Mouse (Mus musculus) lung, embryonic 14.5 days (tissue): ENCODE measurements around the gene Gm7075. TPM values are rescaled to one million over a fixed set of nuclear protein-coding genes. Genes with fewer than 3 reads are reported as not detected.
"Not testable (repeated sequence)": the region's sequence is repeated elsewhere in the genome, so short reads cannot be mapped to it uniquely, and the experiment has no call there.

ENCODE experiments used
- ATAC-seq: fragments of 200-750 bp; cut with Nextera tagmentation; 2 replicates; pipeline ENCODE4 v1.8.0; 2017; ENCODE audit warnings: mild to moderate bottlenecking, moderate TSS enrichment, moderate library complexity; ENCODE audit not compliant: insufficient read depth
- DNase-seq: peaks from one replicate; pipeline ENCODE4 v3.0.0-alpha.2; 2015
- H3K27ac ChIP-seq: fragments of 300-500 bp; sonication (generic); 2 replicates; pipeline ENCODE4 v1.5.1; 2014; ENCODE audit warnings: low read depth, mild to moderate bottlenecking, moderate library complexity
- H3K27me3 ChIP-seq: fragments of 300-500 bp; sonication (generic); 2 replicates; pipeline ENCODE4 v1.6.1; 2014; ENCODE audit warnings: low read length, control low read depth; ENCODE audit not compliant: insufficient read depth
- H3K36me3 ChIP-seq: fragments of 300-500 bp; sonication (generic); 2 replicates; pipeline ENCODE4 v1.6.1; 2014; ENCODE audit warnings: control low read depth; ENCODE audit not compliant: insufficient read depth
- H3K4me1 ChIP-seq: fragments of 300-500 bp; sonication (generic); 2 replicates; pipeline ENCODE4 v1.6.1; 2014; ENCODE audit warnings: antibody characterized with exemption, control low read depth; ENCODE audit not compliant: insufficient read depth
- H3K4me2 ChIP-seq: fragments of 300-500 bp; sonication (generic); 2 replicates; pipeline ENCODE4 v1.6.1; 2014; ENCODE audit warnings: mild to moderate bottlenecking
- H3K4me3 ChIP-seq: fragments of 300-500 bp; sonication (generic); 2 replicates; pipeline ENCODE4 v1.5.1; 2014; ENCODE audit warnings: low read depth, low read length
- H3K9ac ChIP-seq: fragments of 300-500 bp; sonication (generic); 2 replicates; pipeline ENCODE4 v1.6.1; 2014
- H3K9me3 ChIP-seq: fragments of 300-500 bp; sonication (generic); 2 replicates; pipeline ENCODE4 v1.6.1; 2016; ENCODE audit warnings: low read depth, low read length, control low read depth
- CTCF ChIP-seq: IDR thresholded peaks from 2 replicates; pipeline ENCODE4 v1.5.1; 2016; ENCODE audit warnings: antibody characterized with exemption, low read depth
- WGBS: fragments of 180-500 bp; shearing (Covaris S2); extraction: QIAGEN DNeasy Blood & Tissue Kit; methylation state at CpG from one replicate; pipeline ENCODE4 v1.1.7; 2014; 5-methylcytosine and 5-hydroxymethylcytosine counted together
- polyA plus RNA-seq: library from polyadenylated mRNA; unstranded; fragments of >200 nt; fragmentation: Nextera tagmentation; extraction: Ambion mirVana; gene quantifications from 2 replicates; pipeline ENCODE4 v1.2.1, GENCODE M21; 2014

The Gm7075 gene
- not detected in 2 replicates for polyA plus RNA-seq

GRCm38 (mm10) chr10:63421739-63422735 lies at the start of gene Gm7075:
Gene Gm7075, minus strand, starts transcription at chr10:63421789.
- H3K9ac ChIP-seq: no peak within 1 kb of the TSS
- TF ChIP-seq CTCF: peak; percentile 68
- H3K4me2 ChIP-seq: no peak within 1 kb of the TSS
- no peaks in the 10 kb centered on the region for H3K27me3 ChIP-seq
- H3K36me3 ChIP-seq: no peaks in the 10 kb centered on the region
- no peak within 1 kb of the TSS for H3K4me3 ChIP-seq
- no peak for ATAC-seq
- no peak within 1 kb of the TSS for H3K27ac ChIP-seq
- no peaks in the 10 kb centered on the region for H3K9me3 ChIP-seq
- WGBS: 86% methylated on average over 18 of the region's 18 CpGs
- peak; percentile 64 for DNase-seq
- H3K4me1 ChIP-seq: no peaks in the 10 kb centered on the region

GRCm38 (mm10) chr10:63460935-63461334 lies 39.3 kb upstream of the Gm7075 start:
- no peak overlapping the region for H3K4me2 ChIP-seq
- TF ChIP-seq CTCF: no peak
- no peaks in the 10 kb centered on the region for H3K4me1 ChIP-seq
- H3K27me3 ChIP-seq: no peaks in the 10 kb centered on the region
- no peak overlapping the region for H3K9ac ChIP-seq
- ATAC-seq (no peak), DNase-seq (no peak)
- H3K27ac ChIP-seq: no peak overlapping the region
- no peaks in the 10 kb centered on the region for H3K36me3 ChIP-seq
- H3K9me3 ChIP-seq: no peaks in the 10 kb centered on the region
- no peak overlapping the region for H3K4me3 ChIP-seq
- 56% methylated on average over 5 of the region's 5 CpGs for WGBS

DNA sequence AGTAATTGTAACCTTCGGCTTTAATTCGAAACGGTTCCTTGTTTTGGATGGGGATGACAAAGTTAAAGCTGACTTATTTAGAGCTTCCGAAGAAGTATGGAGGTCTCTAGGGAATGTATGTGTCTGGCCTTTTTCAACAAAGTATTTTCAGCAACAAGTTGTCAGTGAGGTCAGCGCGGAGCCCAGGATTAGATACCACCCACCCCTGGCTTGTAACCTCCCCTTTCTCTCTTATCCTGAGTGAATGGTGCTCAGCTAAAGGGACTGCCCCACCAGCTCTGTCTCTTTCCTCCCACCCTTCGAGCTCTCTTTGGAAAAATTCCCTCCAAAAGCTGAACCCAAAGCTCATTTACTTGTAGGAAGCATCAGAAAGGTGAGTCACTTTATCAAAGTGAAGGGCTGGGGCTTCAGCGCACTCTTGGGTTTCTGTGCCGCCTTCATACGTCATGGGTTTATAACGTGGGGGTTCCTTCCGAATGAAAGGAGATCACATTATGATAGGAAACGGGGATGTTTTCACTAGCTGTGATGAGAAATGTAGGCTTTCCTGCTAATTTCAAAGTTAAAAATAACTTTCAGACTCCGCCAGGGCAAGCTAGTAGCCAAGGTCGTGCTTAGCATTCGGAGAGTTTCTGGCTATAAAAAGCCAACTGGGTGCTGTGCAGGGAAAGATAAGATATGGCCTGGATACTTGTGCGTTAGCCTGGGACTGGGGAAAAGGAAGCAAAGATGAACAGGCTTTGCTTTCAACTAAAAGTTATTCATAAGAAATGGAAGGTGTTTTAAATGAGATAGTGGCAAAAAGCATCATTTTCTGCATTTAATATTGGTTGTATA lies 35.9 kb upstream of the Gm7075 start:
- DNase-seq (peak; percentile 8), ATAC-seq (no peak; the same call in 1 of the 2 replicates)
- Histone ChIP-seq H3K27ac (peak overlapping the region; percentile 24; the same call in 1 of the 2 replicates), H3K9me3 (no peaks in the 10 kb centered on the region), H3K4me1 (no peaks in the 10 kb centered on the region), H3K4me2 (peak overlapping the region; percentile 29; the same call in 1 of the 2 replicates), H3K9ac (no peak overlapping the region), H3K4me3 (peak overlapping the region; percentile 8; the same call in 1 of the 2 replicates), H3K36me3 (no peaks in the 10 kb centered on the region), H3K27me3 (no peaks in the 10 kb centered on the region)
- no peak for TF ChIP-seq CTCF
- WGBS: 59% methylated on average over 17 of the region's 17 CpGs

- no peaks in the 10 kb centered on the region for H3K4me1 ChIP-seq
- no peak overlapping the region for H3K27ac ChIP-seq
- no peaks in the 10 kb centered on the region for H3K27me3 ChIP-seq
- no peak for TF ChIP-seq CTCF
- H3K9ac ChIP-seq: no peak overlapping the region
- DNase-seq (peak; percentile 46), ATAC-seq (no peak)
- no peaks in the 10 kb centered on the region for H3K9me3 ChIP-seq
- H3K4me2 ChIP-seq: no peak overlapping the region
- 57% methylated on average over 8 of the region's 8 CpGs for WGBS
- H3K4me3 ChIP-seq: no peak overlapping the region
- no peaks in the 10 kb centered on the region for H3K36me3 ChIP-seq
Observed at GRCm38 (mm10) chr10:63455110-63455878, 33.7 kb upstream of the Gm7075 start.

DNA sequence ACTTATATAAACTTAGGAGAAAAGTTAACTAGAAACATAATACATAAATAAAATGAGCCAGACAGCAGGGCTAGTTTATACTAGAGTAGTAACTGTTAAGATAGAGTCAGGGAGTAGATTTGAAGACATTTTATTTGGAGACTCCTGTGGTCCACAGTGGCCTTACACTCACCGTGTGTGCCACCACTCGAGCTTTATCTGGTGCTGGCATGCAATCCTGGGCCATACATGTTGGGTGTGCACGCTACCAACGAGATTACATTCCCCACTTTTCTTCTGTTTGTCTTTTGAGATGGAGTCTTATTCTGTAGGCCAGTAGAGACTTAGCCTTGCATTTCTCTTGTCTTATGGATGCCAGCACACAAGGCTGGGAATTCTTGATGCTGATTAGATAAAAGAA lies 32.3 kb upstream of the Gm7075 start:
- WGBS: 73% methylated on average over 4 of the region's 4 CpGs
- no peaks in the 10 kb centered on the region for H3K9me3 ChIP-seq
- no peak for TF ChIP-seq CTCF

DNA sequence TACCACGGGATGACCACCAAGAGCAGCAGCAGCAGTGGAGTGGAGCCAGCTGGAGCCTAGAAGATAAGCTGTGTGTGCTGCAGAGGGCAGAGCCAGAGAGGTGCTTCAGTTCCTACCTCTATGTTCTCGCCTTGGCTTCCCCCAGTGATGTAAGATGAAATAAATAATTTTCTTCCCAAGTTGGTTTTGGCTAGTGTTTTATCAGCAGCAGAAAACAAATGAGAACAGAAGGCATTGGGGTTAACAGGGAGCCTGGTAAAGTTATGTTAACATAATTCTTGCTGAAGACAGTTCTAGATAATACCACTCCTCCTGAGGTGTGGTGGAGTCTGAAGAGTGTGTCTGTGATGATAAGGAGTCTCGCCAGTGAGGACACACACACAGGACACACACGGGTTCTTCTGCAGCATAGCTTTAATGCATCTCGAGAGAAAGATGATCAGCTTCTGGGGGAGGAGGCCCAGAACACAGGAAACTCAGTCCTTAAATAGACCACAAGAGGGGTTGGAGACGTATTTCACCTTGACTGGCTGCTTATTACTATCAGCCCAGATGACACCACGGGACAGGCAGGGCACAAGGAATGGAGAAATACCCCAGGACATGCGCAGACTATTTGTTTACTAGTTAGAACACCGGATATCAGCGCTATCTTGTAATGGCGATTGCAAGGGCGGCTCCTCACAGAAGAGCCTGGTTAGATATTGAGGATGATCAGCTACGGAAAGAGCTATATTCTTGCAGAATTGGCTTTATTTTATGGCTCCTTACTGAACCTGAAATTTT lies 23.2 kb upstream of the Gm7075 start:
- DNase-seq: not testable (repeated sequence)

More for the DNA sequence above, 32.3 kb upstream of the Gm7075 start:
- Histone ChIP-seq H3K27me3 (no peaks in the 10 kb centered on the region), H3K4me1 (no peaks in the 10 kb centered on the region), H3K36me3 (no peaks in the 10 kb centered on the region), H3K9ac (no peak overlapping the region), H3K4me3 (no peak overlapping the region), H3K4me2 (no peak overlapping the region), H3K27ac (no peak overlapping the region)
- DNase-seq: no peak
- no peak for ATAC-seq

More for the DNA sequence above, 23.2 kb upstream of the Gm7075 start:
- not testable (repeated sequence) for H3K9me3 ChIP-seq, H3K36me3 ChIP-seq, H3K4me3 ChIP-seq, H3K27ac ChIP-seq, H3K4me2 ChIP-seq, H3K27me3 ChIP-seq, H3K9ac ChIP-seq, ATAC-seq, H3K4me1 ChIP-seq
- 73% methylated on average over 13 of the region's 13 CpGs for WGBS
